Mouse (Mus musculus): Measurements from ENCODE around the gene Dpyd.

DNA sequence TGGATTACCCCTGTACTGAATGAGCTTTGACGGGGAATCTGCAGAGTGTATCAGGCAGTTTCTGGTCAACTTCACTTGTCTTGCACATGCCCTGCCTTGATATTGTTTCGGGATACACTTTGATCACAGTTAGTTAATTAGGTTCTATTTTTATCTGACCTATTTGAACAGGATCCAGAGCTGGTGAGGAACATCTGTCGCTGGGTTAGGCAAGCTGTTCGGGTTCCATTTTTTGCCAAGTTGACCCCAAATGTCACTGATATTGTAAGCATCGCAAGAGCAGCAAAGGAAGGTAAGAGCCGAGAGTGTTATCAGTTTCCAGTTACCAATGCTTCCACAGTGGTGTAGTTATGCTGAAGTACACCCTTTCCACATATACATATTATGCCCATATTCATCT, 632.1 kb downstream of the Dpyd start:
- TF ChIP-seq POLR2A (IDR thresholded peaks at IDR 0.05; ENCODE audit: insufficient read depth, low read depth, low read length) (no peak), CTCF (IDR thresholded peaks at IDR 0.05) (no peak)

All from heart, adult 2 months (tissue).